Mouse (Mus musculus) midbrain, postnatal 0 days (tissue): Measurements from ENCODE around the gene Pex5. TPM values are rescaled to one million over a fixed set of nuclear protein-coding genes. Genes with fewer than 3 reads are reported as not detected.

Source experiments
- ATAC-seq: fragments of 200-750 bp; cut with Nextera tagmentation; 2 replicates; pipeline ENCODE4 v1.8.0; 2017; ENCODE audit warnings: moderate number of reproducible peaks, mild to moderate bottlenecking, moderate TSS enrichment, moderate library complexity; ENCODE audit not compliant: low FRiP score
- DNase-seq: peaks from one replicate; pipeline ENCODE4 v3.0.0-alpha.2; 2015; ENCODE audit warnings: low spot score
- H3K27ac ChIP-seq: fragments of 300-500 bp; sonication (generic); 2 replicates; pipeline ENCODE4 v1.5.1; 2014; ENCODE audit warnings: low read depth, mild to moderate bottlenecking, low read length, mixed read lengths
- H3K27me3 ChIP-seq: fragments of 300-500 bp; sonication (generic); 2 replicates; pipeline ENCODE4 v1.6.1; 2014; ENCODE audit warnings: low read length, control low read depth, mixed read lengths; ENCODE audit not compliant: insufficient read depth
- H3K36me3 ChIP-seq: fragments of 300-500 bp; sonication (generic); 2 replicates; pipeline ENCODE4 v1.6.1; 2014; ENCODE audit warnings: low read length, control low read depth, mixed read lengths; ENCODE audit not compliant: insufficient read depth
- H3K4me1 ChIP-seq: fragments of 300-500 bp; sonication (generic); 2 replicates; pipeline ENCODE4 v1.6.1; 2014; ENCODE audit warnings: mild to moderate bottlenecking, control low read depth, antibody characterized with exemption, low read length, mixed read lengths; ENCODE audit not compliant: insufficient read depth
- H3K4me2 ChIP-seq: fragments of 300-500 bp; sonication (generic); 2 replicates; pipeline ENCODE4 v1.6.1; 2014; ENCODE audit warnings: low read depth, mild to moderate bottlenecking, low read length, mixed read lengths; ENCODE audit not compliant: poor library complexity, severe bottlenecking
- H3K4me3 ChIP-seq: fragments of 300-500 bp; sonication (generic); 2 replicates; pipeline ENCODE4 v1.5.1; 2014; ENCODE audit warnings: low read depth, mild to moderate bottlenecking, low read length, moderate library complexity
- H3K9ac ChIP-seq: fragments of 300-500 bp; sonication (generic); replicated peaks from 2 replicates; pipeline ENCODE4 v1.6.1; 2014; ENCODE audit warnings: mild to moderate bottlenecking, low read length, moderate library complexity, mixed read lengths; ENCODE audit not compliant: poor library complexity, severe bottlenecking
- H3K9me3 ChIP-seq: fragments of 300-500 bp; sonication (generic); 2 replicates; pipeline ENCODE4 v1.6.1; 2016; ENCODE audit warnings: low read length, control low read depth
- CTCF ChIP-seq: IDR thresholded peaks from 2 replicates; pipeline ENCODE4 v1.5.1; 2016; ENCODE audit warnings: antibody characterized with exemption, mild to moderate bottlenecking
- WGBS: fragments of 180-500 bp; shearing (Covaris S2); extraction: QIAGEN DNeasy Blood & Tissue Kit; methylation state at CpG from one replicate; pipeline ENCODE4 v1.1.7; 2014; 5-methylcytosine and 5-hydroxymethylcytosine counted together
- polyA plus RNA-seq: library from polyadenylated mRNA; unstranded; fragments of >200 nt; fragmentation: Nextera tagmentation; extraction: Ambion mirVana; gene quantifications from 2 replicates; pipeline ENCODE4 v1.2.1, GENCODE M21; 2015
- total RNA-seq: library from RNA; depleted of rRNA; stranded (reverse); fragments of >200 nt; gene quantifications from 2 replicates; pipeline ENCODE4 v1.2.3, GENCODE M21; 2014

Gene Pex5
- total and polyA plus RNA-seq, 2 experiments from 2014 or later: 53.1 to 73.2 TPM

DNA sequence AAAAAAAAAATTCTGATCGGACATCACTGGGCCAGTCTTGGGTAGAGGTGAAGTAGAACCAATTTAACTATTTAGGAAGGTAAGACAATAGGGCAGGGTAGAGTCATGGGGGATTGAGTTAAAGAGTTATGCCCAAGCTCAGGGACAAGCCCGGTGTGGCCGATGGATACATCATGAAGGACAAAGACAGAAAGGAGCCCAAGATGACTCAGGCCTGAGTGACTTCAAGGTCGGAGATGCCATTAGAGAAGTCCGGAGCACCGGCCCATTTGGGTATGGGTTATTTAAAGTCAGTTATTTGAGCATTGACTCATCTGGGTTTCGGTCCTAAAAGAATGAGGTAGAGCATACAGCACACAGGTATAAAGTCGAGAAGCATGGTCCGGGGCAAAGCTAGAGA is 31.6 kb upstream of the Pex5 start:
- DNase-seq (no peak), ATAC-seq (no peak)
- H3K4me1 ChIP-seq: no peaks in the 10 kb centered on the region
- no peak for TF ChIP-seq CTCF
- no peaks in the 10 kb centered on the region for H3K9me3 ChIP-seq
- WGBS: 94% methylated on average over 9 of the region's 9 CpGs
- no peak overlapping the region for H3K9ac ChIP-seq
- peaks cover 39% of the 10 kb centered on the region for H3K36me3 ChIP-seq
- H3K4me3 ChIP-seq: no peak overlapping the region
- H3K27me3 ChIP-seq: no peaks in the 10 kb centered on the region
- no peak overlapping the region for H3K4me2 ChIP-seq
- no peak overlapping the region for H3K27ac ChIP-seq

DNA sequence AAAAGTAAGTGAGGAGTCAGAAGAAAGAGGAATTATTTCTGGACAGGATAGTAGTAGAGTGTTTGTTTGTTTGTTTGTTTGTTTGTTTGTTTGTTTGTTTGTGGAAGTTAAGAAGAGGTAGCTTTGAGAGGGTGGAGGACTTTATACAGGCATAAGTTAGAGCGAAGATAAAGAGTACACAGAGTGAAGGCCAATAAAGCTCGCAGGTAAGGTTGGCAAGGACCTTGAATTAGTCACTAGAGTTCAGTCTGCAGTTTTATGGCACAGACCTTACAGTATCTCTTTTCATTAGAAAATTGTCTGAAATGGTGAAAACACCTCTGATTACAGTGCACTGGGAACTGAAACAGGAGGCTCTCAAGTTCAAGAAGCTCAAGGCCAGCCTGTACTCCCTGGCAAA is 31.2 kb upstream of the Pex5 start:
- peaks cover 35% of the 10 kb centered on the region for H3K36me3 ChIP-seq
- no peak overlapping the region for H3K4me3 ChIP-seq
- WGBS: 100% methylated on average over 2 of the region's 2 CpGs

GRCm38 (mm10) chr6:124443338-124443737 is 28.5 kb upstream of the Pex5 start:
- Histone ChIP-seq H3K27ac (no peak overlapping the region), H3K36me3 (peaks cover 26% of the 10 kb centered on the region), H3K4me3 (no peak overlapping the region), H3K27me3 (no peaks in the 10 kb centered on the region), H3K9me3 (no peaks in the 10 kb centered on the region), H3K4me1 (no peaks in the 10 kb centered on the region), H3K9ac (no peak overlapping the region), H3K4me2 (no peak overlapping the region)
- TF ChIP-seq CTCF: no peak
- no peak for ATAC-seq
- 92% methylated on average over 2 of the region's 2 CpGs for WGBS
- DNase-seq: no peak

More for the DNA sequence above, 31.2 kb upstream of the Pex5 start:
- H3K9ac ChIP-seq: no peak overlapping the region
- H3K27me3 ChIP-seq: no peaks in the 10 kb centered on the region
- DNase-seq (no peak), ATAC-seq (no peak)
- no peak for TF ChIP-seq CTCF
- no peak overlapping the region for H3K4me2 ChIP-seq
- no peaks in the 10 kb centered on the region for H3K9me3 ChIP-seq
- no peaks in the 10 kb centered on the region for H3K4me1 ChIP-seq
- no peak overlapping the region for H3K27ac ChIP-seq

GRCm38 (mm10) chr6:124436245-124436644 is 21.4 kb upstream of the Pex5 start:
- Histone ChIP-seq H3K9ac (no peak overlapping the region), H3K4me2 (no peak overlapping the region), H3K36me3 (peaks cover 59% of the 10 kb centered on the region), H3K27ac (no peak overlapping the region), H3K9me3 (no peaks in the 10 kb centered on the region), H3K27me3 (no peaks in the 10 kb centered on the region), H3K4me3 (no peak overlapping the region), H3K4me1 (no peaks in the 10 kb centered on the region)
- ATAC-seq (no peak), DNase-seq (no peak)
- TF ChIP-seq CTCF: no peak
- 66% methylated on average over 7 of the region's 7 CpGs for WGBS

GRCm38 (mm10) chr6:124435173-124435572 is 20.3 kb upstream of the Pex5 start:
- no peak overlapping the region for H3K4me2 ChIP-seq
- H3K9me3 ChIP-seq: no peaks in the 10 kb centered on the region
- WGBS: 72% methylated on average over 5 of the region's 5 CpGs
- no peak overlapping the region for H3K27ac ChIP-seq
- H3K9ac ChIP-seq: no peak overlapping the region
- TF ChIP-seq CTCF: no peak
- 0 out of 2 replicates have a peak, but pooled peaks cover 2% of the 10 kb centered on the region for H3K4me1 ChIP-seq
- peaks cover 65% of the 10 kb centered on the region for H3K36me3 ChIP-seq
- H3K27me3 ChIP-seq: no peaks in the 10 kb centered on the region
- no peak for ATAC-seq
- DNase-seq: no peak
- H3K4me3 ChIP-seq: no peak overlapping the region

DNA sequence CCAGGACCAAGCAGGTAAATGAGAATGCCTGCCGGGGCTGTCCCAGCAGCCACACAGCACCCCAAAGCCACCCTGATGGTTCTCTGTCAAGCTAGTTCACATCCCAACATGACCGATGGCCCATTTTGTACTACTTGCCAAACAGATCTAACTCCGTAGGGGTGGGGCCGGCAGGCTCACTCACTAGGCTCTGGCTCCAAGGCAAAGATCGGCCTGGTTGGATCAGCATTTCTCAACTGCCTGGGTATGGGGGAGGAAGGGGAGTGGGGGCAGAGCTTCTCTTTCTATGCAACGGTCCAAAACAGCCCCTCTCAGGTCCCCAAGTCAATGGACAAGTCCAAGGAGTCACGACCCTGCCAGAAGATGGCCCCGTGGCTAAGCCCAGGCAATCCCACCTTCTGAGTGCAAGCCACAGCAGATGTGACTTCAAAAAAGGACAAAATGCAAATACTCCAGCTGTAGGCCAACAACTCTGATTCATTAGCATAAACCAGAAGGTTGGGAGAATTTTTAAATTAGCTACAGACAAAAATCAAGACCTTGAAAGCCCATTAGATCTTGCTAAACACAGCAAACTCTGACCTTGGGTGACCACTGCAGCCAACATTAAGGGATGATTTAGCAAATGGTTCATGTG is 18.9 kb upstream of the Pex5 start:
- Histone ChIP-seq H3K27ac (no peak overlapping the region), H3K9ac (no peak overlapping the region), H3K27me3 (no peaks in the 10 kb centered on the region), H3K9me3 (no peaks in the 10 kb centered on the region), H3K4me1 (0 out of 2 replicates have a peak, but pooled peaks cover 5% of the 10 kb centered on the region), H3K36me3 (peaks cover 63% of the 10 kb centered on the region), H3K4me2 (no peak overlapping the region), H3K4me3 (no peak overlapping the region)
- no peak for TF ChIP-seq CTCF
- DNase-seq (no peak), ATAC-seq (no peak)
- WGBS: 92% methylated on average over 8 of the region's 8 CpGs
